Mouse (Mus musculus): ENCODE measurements at regions not wholly inside any gene's neighbourhood (a gene's known extent, or its start where the extent isn't known, plus 50 kb on each side); places are given as distances from the start of the nearest gene placed in this dataset.

- TF ChIP-seq EP300 (IDR thresholded peaks at IDR 0.05; ENCODE audit: insufficient read depth, low read depth, low read length): no peak
- no peak for TF ChIP-seq CTCF (IDR thresholded peaks at IDR 0.05; ENCODE audit: low read depth, low read length)
- TF ChIP-seq POLR2A (IDR thresholded peaks at IDR 0.05; ENCODE audit: insufficient read depth, low read length): no peak
Measured at GRCm38 (mm10) chr3:148681186-148681585, 309.2 kb downstream of the Adgrl2 start.

Data from ES-Bruce4 (cell line).